Mouse (Mus musculus): ENCODE data around the gene Smyd1. TPM values are rescaled to one million over a fixed set of nuclear protein-coding genes. Genes with fewer than 3 reads are reported as not detected.

Gene Smyd1
- total RNA-seq, 2 experiments from 2014 or later, result 0.47 to 0.86 TPM

DNA sequence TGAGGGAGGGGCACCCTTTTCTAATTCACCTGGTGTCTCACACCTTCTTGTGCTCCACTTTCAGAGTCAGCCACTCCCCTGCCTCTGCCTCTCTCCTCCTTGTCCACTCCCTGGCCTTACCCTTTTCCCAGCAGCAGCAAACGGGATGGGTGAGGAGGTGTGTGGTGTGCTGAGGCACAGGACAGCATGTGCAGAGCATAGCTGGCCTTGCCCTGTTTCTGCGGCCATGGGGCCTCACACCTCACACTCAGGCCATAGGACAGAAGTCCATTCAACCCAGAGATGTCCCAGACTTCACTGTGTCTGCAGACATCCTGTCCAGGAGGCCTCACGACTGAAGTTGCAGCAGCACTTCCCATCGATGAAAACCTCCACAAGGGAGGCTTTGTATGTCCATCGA, 118.4 kb downstream of the Smyd1 start:
- DNase-seq, result no peak

DNA sequence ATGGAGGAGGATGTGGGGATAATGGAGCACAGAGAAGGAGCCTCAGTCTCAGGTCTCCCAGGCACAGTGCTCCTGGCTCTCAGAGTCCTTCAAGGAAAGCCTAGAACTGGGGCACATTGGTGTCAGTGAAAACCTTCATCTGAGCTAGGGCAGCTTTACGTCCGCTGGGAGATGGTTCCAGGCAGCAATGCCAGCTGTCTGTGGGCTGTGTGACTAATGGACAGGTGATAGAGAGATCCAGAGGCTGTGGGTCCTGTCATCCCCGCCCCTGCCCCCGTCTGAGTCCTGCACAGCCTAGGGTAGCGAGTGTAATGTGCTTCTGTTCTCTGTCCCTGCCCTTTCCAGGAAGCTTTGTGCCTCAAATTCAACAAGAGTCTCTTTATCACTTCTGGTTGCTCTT, 120.1 kb downstream of the Smyd1 start:
- DNase-seq, result no peak

- no peak for DNase-seq
These were observed 122.4 kb downstream of the Smyd1 start, which contains the start of gene Fabp1 for GRCm38 (mm10) chr6:71199612-71200011. Gene Fabp1, plus strand, starts transcription at chr6:71199827.

DNA sequence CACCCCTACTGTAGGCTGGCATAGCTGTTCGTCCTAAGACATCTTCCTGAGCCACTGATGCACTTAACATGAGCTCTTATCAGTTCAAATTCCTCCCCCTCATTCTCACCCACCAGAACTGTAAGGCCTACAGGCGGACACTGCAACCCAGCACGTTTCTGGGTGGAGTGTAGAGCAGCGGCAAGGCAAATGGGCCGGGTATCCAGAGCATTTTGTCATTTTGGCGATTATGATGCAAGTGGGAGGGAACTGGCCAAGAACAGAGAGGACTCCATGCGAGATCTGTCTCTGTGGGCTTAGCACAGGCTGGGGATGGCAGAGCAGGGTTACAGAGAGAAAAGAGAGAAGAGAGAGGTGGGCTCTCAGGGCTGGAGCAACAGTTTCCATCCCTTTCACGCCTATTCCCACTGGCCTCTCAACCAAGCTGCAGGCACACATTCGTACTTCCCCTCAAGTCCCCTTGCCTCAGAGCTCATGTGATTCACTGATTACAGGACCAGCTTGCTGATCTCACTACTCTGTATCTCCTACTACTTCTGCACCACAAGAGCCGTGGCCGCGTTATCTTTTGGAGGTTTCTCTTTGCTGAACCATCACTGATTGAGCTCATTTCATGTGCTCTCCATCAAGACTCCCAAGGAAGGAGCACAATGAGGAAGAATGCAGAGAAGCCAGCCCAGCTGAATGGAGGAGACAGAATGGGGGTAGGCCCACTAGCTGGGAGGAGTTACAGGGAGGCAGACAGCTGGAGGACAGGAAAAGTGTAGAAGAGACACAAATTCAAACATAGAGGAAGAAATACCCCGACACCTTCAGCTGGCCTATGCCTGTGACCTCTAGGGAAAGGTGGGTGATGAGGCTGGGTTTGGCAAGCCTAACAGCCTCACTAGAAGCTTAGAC, 124.1 kb downstream of the Smyd1 start:
- DNase-seq, result no peak

DNA sequence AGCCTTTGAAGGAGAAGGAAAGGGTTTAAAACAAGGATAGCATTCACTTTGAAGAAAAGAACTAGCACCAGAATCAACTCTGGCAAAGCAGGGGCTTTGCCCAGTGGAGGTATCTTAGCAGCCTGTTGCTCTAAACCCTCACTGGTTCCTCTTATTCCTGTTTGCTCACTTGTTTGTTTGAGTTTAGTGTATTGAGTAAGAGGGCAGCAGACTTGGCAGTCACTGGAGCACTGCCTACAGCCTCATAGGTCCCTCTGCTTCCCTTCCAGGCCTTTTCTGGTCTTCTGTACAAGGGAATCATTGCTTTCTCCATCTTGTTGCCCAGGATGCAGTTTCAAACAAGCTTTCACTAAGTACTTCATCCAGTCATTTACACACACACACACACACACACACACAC, 125.9 kb downstream of the Smyd1 start:
- no peak for DNase-seq

- no peak for DNase-seq
These were observed 128.8 kb downstream of the Smyd1 start for GRCm38 (mm10) chr6:71193151-71193740.

DNA sequence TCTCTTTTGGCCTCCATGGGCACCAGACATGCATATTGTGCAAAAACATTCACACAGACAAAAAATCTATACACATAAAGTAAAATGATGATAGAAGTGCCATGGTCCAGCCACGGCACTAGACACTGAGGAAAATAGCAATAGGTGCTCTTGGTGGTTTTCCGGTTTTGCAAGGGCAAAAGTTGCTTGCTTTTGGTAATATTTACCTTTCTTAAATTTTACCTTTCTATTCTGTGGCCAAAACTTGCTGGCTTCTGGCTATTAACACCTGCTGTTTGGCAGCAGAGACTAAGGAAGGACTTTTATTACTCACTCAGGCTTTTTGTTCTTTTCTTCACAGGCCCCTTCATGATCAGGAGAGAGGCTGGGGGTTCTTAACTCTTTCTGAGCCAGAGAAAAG, 131.5 kb downstream of the Smyd1 start:
- no peak for DNase-seq

DNA sequence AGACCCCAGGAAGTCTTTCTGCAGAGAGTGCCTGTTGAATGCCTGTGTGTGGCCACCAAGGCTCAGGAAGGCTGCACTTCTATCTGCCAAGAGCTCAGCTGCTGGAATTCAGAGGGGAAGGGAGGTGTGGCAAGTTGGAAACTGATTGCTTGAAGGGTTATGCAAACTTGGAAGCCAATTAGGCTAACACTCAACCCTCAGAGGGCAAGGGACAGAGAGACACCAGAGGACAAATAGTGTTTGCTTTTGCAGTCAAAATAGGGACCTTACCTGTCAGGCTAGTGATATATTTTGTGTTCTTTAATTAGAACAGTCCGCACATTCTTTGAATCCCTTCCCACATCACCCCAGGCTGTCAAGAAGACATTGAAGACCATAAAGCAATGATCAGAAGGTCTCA, 132.5 kb downstream of the Smyd1 start:
- DNase-seq, result no peak

DNA sequence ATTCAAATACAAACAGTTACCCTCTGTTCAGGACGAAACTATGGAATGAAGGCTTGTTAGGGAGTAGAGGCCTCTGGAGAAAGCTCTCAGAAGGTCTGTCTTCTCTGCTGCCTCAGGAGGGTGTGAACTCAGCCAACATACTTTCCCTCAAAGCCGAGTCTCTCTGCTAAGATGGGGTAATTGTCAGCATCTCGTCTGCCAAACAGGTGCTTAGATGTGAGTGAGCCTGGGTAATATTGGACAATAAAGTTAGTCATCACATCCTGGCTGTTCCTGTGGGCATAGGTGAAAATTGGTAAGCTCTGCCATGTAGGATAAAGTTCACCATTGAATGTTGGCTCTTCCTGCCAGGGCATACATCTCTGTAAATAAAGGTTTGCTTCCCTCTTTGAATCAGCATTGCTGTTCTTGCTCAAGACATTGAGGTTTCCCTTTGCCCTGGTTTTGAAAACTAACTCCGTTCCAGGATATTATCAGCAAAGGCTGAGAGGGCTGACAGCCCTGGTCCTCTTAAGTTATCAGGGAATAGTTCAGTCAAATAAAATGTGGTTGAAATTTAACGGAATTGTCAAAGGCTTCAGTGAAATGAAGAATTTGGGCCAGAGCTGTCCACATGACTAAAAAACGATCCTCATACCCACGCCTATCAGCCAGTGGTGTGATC, 137.0 kb downstream of the Smyd1 start:
- no peak for DNase-seq

- no peak for DNase-seq
These were observed 141.4 kb downstream of the Smyd1 start for GRCm38 (mm10) chr6:71180596-71180995.

DNA sequence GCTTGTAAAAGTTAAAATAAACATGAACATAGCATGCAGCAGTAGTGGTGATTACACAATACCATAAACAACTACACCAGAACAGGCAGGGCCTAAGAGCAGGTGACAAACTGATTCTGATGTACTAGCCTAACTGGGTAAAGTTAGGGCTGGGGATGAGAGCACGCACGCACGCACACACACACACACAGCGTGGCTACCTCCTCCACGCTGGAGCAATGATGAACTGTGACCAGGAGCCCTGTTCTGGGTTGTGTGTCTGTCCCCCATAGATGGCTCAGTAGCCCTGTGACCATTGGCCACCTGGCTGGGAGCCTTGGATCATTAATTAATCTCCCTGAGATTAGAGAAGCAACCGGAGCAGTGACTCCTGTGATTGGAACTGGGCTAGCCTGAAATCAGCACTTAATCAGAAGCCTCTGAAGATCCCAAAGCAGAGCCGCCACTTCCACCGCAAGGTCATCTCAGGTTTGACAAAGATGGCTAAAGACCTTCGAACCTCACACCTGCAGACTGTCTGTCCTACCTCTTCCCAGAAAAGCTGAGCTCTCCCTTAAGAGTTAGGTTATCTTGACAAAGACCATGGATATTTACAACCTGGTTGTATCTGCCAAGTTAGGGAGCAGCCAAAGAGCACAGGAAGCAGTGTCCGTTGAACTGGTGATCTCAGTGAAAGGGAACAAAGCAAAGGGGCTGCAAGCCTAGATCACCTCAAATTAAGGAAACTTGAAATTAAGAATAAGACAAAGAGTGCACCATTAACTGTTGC, 149.0 kb downstream of the Smyd1 start:
- DNase-seq, result no peak

DNA sequence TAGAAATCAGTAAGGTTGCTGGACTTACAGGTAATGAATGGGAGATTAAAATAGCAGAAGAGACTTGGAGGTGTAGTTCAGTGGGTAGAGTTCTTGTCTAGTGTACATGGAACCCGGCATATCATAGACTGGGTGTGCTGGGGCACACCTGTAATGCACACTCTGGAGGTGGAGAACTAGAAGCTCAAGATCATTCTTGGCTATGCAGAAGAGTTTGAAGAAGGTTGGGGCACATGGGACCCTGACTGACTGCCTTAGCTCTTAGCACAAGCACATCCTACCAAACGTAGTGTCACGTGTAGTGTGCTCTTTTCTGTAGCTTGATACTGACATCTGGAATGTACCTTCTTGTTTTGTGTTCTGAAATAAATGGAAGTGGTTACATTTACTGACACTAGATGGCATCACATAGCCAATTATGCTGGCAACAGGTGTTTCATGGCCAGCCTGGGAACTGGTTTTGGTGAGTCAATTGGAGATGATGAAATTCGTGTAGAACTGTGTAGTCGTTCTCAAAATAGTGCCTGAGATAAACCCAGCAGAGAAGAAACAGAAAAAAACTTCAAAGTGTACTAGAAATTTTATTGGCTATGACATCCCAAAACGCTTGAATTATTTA, 155.4 kb downstream of the Smyd1 start:
- no peak for DNase-seq

- no peak for DNase-seq
These were observed 157.6 kb downstream of the Smyd1 start for GRCm38 (mm10) chr6:71164394-71164793.

Small RNA genes lying within 50 kb of the gene (microRNA-seq; reads per million reads assigned to microRNA genes)
- 56.1 to 56.7 reads per million in 2 experiments for gene Mir8112

Other genes with a start within 250 kb of the Smyd1 start
- gene Thnsl2, start 177.8 kb downstream of the Smyd1 start, total RNA-seq (2021), result 1 to 10 TPM; 3.1 to 3.7 TPM
- not detected for gene Fabp1, start 122.4 kb downstream of the Smyd1 start, total RNA-seq (2021)
- 10 to 100 TPM; 17.2 to 17.4 TPM for gene Krcc1, start 50.6 kb downstream of the Smyd1 start, total RNA-seq (2021)
- not detected for gene Cd8b1, start 555 bp upstream of the Smyd1 start, total RNA-seq (2021)
- gene Cd8a, start 51.2 kb upstream of the Smyd1 start, total RNA-seq (2021), result not detected
- gene Rmnd5a, start 118.4 kb upstream of the Smyd1 start, total RNA-seq (2021), result 100 to 1,000 TPM; 100 to 103 TPM
- gene Rnf103, start 171.7 kb upstream of the Smyd1 start, total RNA-seq (2021), result 10 to 100 TPM; 44.5 to 47.7 TPM
- 10 to 100 TPM; 94.7 to 99.2 TPM for gene Chmp3, start 221.6 kb upstream of the Smyd1 start, total RNA-seq (2021)

Data from layer of hippocampus, postnatal 36 days (tissue).